Mouse (Mus musculus) naive thymus-derived CD4-positive, alpha-beta T cell, adult 2 months (primary cell): Measurements from ENCODE around the gene Bola1.
"Not testable (repeated sequence)": the region's sequence is repeated elsewhere in the genome, so short reads cannot be mapped to it uniquely, and the experiment has no call there.

ENCODE experiments used
- DNase-seq: peaks from one replicate; pipeline ENCODE4 v3.0.0-alpha.2; 2011; ENCODE audit warnings: low read depth

The Bola1 gene

GRCm38 (mm10) chr3:96226695-96227648 lies 7.5 kb upstream of the Bola1 start:
- DNase-seq = no peak

- no peak for DNase-seq
These were observed 5.9 kb upstream of the Bola1 start for GRCm38 (mm10) chr3:96225421-96225820.

- DNase-seq = no peak
These were observed 3.3 kb upstream of the Bola1 start for GRCm38 (mm10) chr3:96222774-96223173.

- DNase-seq = no peak
These were observed 2.1 kb upstream of the Bola1 start for GRCm38 (mm10) chr3:96221640-96222038.

GRCm38 (mm10) chr3:96220765-96221639 lies 1.5 kb upstream of the Bola1 start, which contains the start of the genes Hist2h2ac and Hist2h2be:
Gene Hist2h2ac (minus strand): TSS chr3:96220880.
Gene Hist2h2be (plus strand): TSS chr3:96221119.
- peak; percentile 96 for DNase-seq

DNA sequence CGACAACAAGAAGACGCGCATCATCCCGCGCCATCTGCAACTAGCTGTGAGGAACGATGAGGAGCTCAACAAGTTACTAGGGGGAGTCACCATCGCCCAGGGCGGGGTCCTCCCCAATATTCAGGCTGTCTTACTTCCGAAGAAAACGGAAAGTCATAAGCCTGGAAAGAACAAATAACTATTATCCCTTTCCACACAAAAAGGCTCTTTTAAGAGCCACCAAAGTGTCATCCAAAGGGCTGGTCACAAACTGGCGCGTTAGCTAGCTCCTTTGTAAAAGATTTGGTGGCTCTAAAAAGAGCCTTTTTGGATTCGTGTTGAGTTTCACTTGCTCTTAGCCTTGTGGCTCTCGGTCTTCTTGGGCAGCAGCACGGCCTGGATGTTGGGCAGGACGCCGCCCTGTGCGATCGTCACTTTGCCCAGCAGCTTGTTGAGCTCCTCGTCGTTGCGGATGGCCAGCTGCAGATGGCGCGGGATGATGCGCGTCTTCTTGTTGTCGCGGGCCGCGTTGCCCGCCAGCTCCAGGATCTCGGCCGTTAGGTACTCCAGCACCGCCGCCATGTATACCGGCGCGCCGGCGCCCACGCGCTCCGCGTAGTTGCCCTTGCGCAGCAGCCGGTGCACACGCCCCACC lies 739 bp upstream of the Bola1 start:
- DNase-seq = peak; percentile 78

- peak; percentile 78 for DNase-seq
These were observed 293 bp downstream of the Bola1 start for GRCm38 (mm10) chr3:96219191-96219641.

- no peak for DNase-seq
These were observed 10.3 kb downstream of the Bola1 start for GRCm38 (mm10) chr3:96209242-96209641.

DNA sequence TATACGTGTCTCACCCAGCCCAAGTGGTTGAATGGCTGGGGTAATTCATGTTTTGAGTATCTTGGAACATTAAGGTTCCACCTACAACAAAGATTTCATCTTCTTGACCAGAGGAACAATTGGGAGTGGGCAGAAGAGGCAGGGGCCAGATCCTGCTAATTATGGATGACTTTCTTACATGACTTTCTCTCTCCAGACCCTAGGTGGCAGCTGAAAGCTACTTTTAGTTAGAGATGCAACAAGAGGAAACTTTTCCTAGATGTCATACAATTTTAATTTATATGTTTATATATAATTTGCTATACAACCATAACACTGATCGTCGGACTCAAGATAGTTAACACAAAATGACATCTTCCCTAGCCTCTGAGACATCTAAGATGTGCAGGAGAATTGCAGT lies 11.7 kb downstream of the Bola1 start:
- DNase-seq = peak; percentile 21

GRCm38 (mm10) chr3:96199731-96200130 lies 19.8 kb downstream of the Bola1 start:
- no peak for DNase-seq

- not testable (repeated sequence) for DNase-seq
These were observed 20.8 kb downstream of the Bola1 start for GRCm38 (mm10) chr3:96198601-96199251.

DNA sequence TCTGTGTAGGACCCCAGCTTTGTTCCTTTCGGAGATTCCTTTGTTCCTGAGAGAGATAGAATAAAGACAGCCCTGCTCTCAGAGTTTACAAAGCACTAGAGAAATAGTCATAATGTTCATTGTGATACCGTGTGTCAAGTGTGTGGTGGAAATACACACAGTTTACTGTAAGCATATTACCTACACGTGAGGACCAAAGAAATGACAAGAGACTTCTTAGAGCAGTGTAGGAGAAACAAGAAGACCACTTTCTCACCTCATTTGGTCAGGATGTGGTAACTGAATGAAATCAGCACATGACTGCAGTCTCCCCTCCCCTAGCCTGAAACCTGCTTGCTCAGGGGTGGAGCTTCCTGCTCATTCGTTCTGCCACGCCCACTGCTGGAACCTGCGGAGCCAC lies 21.3 kb downstream of the Bola1 start:
- peak; percentile 91 for DNase-seq

- DNase-seq = peak; percentile 90
These were observed 22.3 kb downstream of the Bola1 start for GRCm38 (mm10) chr3:96197129-96197749.

DNA sequence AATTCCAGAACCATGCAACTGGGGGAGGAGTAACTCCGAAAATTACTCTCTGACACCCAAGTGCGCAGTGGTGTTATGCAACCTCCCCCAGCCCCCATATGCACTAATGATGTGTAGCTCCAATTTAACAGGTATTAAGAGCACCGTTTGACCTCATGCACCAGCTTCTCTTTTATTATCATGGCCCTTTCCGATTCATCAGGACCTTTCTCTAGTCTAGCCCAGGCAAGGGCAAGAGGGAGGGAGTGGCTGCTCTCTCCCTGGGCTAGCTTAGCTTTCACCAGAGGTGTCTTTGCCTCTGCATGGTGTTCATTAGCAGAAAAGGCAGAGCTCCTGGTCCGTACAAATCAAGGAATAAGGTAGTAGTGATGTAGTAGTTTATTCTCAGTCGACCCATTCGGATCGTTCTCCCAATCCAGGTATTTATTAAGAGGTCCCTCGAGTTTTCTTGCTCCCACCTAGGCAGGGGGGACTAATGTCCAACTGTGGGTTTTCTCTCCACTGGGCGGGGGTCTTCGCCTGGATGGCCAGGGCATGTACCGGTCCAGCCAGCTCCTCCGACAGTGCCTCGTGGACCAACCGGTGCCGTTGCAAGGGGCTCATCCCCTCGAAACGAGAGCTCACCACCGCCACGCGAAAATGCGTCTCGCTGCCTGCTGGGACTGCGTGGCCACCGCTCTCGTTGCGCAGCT lies 22.9 kb downstream of the Bola1 start:
- DNase-seq = peak; percentile 30

DNA sequence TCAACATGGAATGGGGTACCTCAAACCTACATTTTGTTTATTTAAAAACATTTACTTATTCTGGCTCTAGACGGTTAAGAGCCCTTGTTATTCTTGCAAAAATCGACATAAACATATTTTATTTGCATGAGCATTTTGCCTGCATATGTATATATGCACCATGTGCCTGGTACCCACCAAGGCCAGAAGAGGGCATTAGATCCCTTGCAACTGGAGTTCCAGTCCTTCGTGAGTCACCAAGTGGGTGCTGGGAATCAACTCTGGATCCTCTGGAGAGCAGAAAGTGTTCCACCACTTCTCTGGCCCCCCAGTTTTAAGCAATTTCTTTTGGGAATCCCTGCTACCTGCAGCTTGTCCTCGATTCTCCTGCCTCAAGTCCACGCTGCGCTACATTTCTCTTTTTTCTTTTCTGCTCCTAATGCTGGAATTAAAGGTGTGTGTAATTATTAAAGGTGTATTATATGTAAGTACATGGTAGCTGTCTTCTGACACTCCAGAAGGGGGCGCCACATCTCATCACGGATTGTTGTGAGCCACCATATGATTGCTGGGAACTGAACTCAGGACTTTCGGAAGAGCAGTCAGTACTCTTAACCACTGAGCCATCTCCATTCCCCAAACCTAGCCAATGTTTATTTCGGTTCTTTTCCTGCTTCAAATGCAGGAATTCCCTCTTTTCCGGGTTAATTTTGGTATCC lies 23.7 kb downstream of the Bola1 start:
- peak; percentile 33 for DNase-seq

DNA sequence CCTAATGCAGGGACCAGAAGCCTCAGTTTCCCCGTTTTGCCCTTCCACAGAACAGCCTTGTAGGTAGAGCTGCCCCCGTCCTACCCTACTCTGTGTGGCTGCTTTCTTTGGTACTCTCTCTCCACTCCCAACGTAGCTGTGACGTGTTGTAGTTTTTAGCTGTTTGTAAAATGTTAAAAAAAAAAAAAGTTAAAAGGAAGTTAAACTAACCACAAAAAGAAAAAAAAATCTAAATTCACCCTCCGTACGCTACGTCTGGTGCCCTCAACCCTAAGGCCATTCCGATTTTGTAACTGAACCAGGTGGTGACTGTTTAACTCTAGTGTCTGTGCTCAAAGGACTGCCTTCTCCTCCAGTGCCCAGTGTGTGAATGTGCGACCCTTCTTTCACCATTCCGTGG lies 24.5 kb downstream of the Bola1 start:
- peak; percentile 65 for DNase-seq

DNA sequence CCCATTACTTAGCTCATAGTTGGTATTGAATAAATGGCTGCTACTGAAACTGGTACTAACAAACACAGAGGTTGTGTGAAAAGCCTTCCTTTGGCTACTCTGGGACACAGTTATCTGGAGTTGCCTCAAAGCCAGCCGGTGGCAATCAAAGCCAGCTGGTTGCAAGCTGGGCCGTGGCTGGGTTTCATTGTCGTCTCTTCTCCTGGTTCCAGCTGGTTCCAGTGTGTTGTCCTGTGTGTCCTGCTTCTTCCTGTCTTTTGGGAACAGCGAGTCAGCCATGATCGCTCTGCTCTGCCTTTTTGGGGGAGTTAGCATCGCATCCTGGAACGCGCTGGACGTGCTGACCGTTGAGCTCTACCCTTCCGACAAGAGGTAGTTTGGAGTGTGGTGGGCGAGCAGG lies 26.5 kb downstream of the Bola1 start:
- no peak for DNase-seq

DNA sequence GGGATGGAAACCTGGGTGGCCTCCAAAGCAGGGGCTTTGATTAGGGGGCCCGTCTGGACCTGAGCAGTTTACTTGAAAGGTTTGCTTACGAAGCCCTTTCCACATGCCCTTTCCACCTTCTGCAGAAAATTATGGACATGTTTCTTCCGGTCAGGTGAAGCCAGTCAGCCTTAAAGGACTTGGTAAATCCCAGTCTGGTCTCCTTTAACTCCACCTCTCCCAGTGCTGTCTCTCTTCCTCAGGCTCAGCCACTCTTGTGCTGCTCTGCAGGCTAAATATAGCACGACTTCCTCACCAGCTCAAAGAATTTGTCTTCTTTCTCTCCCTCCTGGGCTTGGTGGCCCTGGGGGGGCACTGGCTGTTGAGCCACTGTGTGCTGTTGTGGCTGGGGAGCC lies 37.1 kb downstream of the Bola1 start:
- no peak for DNase-seq

- DNase-seq = no peak
These were observed 37.8 kb downstream of the Bola1 start for GRCm38 (mm10) chr3:96181510-96182381.
